ENCODE assay signal across 32 mouse cellular contexts in the genomic region with DNA sequence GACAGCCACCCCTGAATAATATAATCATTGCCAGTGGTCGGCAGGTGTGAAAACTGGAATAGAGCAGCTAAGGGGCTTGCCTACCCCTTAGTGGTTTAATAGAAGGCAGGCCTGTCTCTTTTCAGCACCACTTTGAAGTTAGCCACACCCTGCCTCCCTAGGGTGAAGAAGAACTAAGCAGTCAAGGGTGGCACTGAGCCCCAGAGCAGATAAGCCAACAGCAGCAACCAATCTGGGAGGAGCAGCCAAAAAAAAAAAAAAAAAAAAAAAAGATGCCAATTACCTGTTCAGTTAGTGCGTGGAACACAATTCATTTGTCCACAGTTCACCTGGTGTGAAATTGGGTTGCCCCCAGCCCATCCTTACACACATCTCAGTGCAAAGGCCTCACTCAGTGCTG. TPM values are rescaled to one million over a fixed set of nuclear protein-coding genes. Genes with fewer than 3 reads are reported as not detected.
A peak's percentile ranks its signal among the peaks of the same experiment; 100 is the strongest.
DNase-seq lines count a peak whose midpoint lies in the region; ATAC-seq and TF ChIP-seq lines count a peak whose summit lies in the region.
"Had no signal": no experiment of that assay in that cellular context is flagged by ENCODE, and none has a peak within 500 bp of the region (broad histone marks: within the 10 kb centered on the region; RNA-seq: fewer than 3 reads in every experiment).

No protein-coding gene starts in this region.

- ATAC-seq in liver, embryonic 16.5 days (ENCODE audit: low read depth), result peak; percentile 33
- ATAC-seq in hindbrain, postnatal 0 days, result no peak
- ATAC-seq: forebrain, embryonic 16.5 days had no signal

- no peak overlapping the region for H3K27ac ChIP-seq in CH12.LX (ENCODE audit: insufficient read depth, low read depth)
- peak overlapping the region; percentile 91 for H3K27ac ChIP-seq in liver, embryonic 16.5 days (ENCODE audit: low read length)
- no peak overlapping the region for H3K27ac ChIP-seq in hindbrain, postnatal 0 days
- H3K27ac ChIP-seq: embryonic facial prominence, embryonic 13.5 days; heart, embryonic 15.5 days; hindbrain, embryonic 13.5 days; layer of hippocampus, adult 2 months; midbrain, embryonic 10.5 days; neural tube, embryonic 15.5 days had no signal

- no peak for TF ChIP-seq POLR2A in CH12.LX (IDR thresholded peaks at IDR 0.05; ENCODE audit: low read depth, low read length)

- H3K79me2 ChIP-seq in CH12.LX (replicated peaks; ENCODE audit: control insufficient read depth, extremely low read depth, insufficient read depth, poor library complexity, severe bottlenecking), result no peaks in the 10 kb centered on the region

- in situ Hi-C loops in CH12.LX (cut with MboI; ENCODE audit: low pct_ligation_motif_present, low pct_unique_long_range_greater_than_20kb, low sequenced_read_pairs), result loop anchor here (5.0 to 10.0 kb wide), 2 partner anchors 36 to 178 kb away; no protein-coding TSS in a partner anchor

- H3K9ac ChIP-seq in CH12.LX (ENCODE audit: insufficient read depth, low read depth), result no peak overlapping the region
- H3K9ac ChIP-seq in liver, embryonic 16.5 days (ENCODE audit: low read depth, low read length), result no peak overlapping the region
- no peak overlapping the region for H3K9ac ChIP-seq in hindbrain, postnatal 0 days (replicated peaks; ENCODE audit: low read length)
- H3K9ac ChIP-seq: embryonic facial prominence, embryonic 13.5 days; heart, embryonic 15.5 days; hindbrain, embryonic 13.5 days; neural tube, embryonic 15.5 days had no signal

- no peak for TF ChIP-seq EP300 in CH12.LX (IDR thresholded peaks at IDR 0.05; ENCODE audit: low read length)

- H3K9me3 ChIP-seq in CH12.LX (replicated peaks; ENCODE audit: low read length), result peaks cover 3% of the 10 kb centered on the region
- H3K9me3 ChIP-seq in liver, embryonic 16.5 days (replicated peaks; ENCODE audit: control insufficient read depth, low read length), result no peaks in the 10 kb centered on the region
- H3K9me3 ChIP-seq in hindbrain, postnatal 0 days (ENCODE audit: low read length), result no peaks in the 10 kb centered on the region
- H3K9me3 ChIP-seq: embryonic facial prominence, embryonic 13.5 days; heart, embryonic 15.5 days; hindbrain, embryonic 13.5 days; midbrain, embryonic 10.5 days; neural tube, embryonic 15.5 days had no signal

- WGBS in liver, embryonic 16.5 days (ENCODE audit: insufficient replicate concordance), result 28% methylated on average over 2 of the region's 2 CpGs
- 76% methylated on average over 2 of the region's 2 CpGs for WGBS in hindbrain, postnatal 0 days

- DNase-seq in adrenal gland, postnatal 14 days, result peak; percentile 2
- DNase-seq in adrenal gland, adult 8-10 months, result no peak
- DNase-seq in CH12.LX (ENCODE audit: extremely low read depth), result no peak
- DNase-seq in liver, result peak; percentile 80
- DNase-seq in retina, embryonic 14.5 days (ENCODE audit: low spot score), result no peak
- DNase-seq in hindbrain, postnatal 0 days (ENCODE audit: low spot score), result no peak
- no peak for DNase-seq in gastrocnemius, postnatal 25 days
- DNase-seq: adrenal gland, postnatal 36 days; cerebellum, adult 18-20 months; cerebellum, postnatal 36 days; embryo, embryonic 11 days; gastrocnemius, postnatal 36 days; heart, postnatal 36 days; kidney, adult 8-10 months; kidney, postnatal 14 days; lung, adult 18-20 months; thymus, postnatal 14 days had no signal

- dilution Hi-C loops in CH12.LX (cut with MboI; ENCODE audit: extremely low pct_ligation_motif_present, extremely low pct_unique_long_range_greater_than_20kb, low sequenced_read_pairs), result no loop called here

- H3K4me2 ChIP-seq in CH12.LX (ENCODE audit: insufficient read depth, low read depth, poor library complexity, severe bottlenecking), result no peak overlapping the region
- H3K4me2 ChIP-seq in liver, embryonic 16.5 days (ENCODE audit: low read depth, low read length), result peak overlapping the region; percentile 52
- H3K4me2 ChIP-seq in hindbrain, postnatal 0 days (ENCODE audit: low read depth, low read length), result no peak overlapping the region
- H3K4me2 ChIP-seq: embryonic facial prominence, embryonic 13.5 days; heart, embryonic 15.5 days; hindbrain, embryonic 13.5 days; neural tube, embryonic 15.5 days had no signal

- no peak overlapping the region for H3K4me3 ChIP-seq in CH12.LX (replicated peaks in 1 of 3; ENCODE audit: low read depth in 2 of 3, low read length in 2 of 3, poor library complexity in 1 of 3)
- no peak overlapping the region for H3K4me3 ChIP-seq in liver, embryonic 16.5 days (ENCODE audit: low read depth, low read length)
- H3K4me3 ChIP-seq in hindbrain, postnatal 0 days (ENCODE audit: low read length), result no peak overlapping the region
- H3K4me3 ChIP-seq: embryonic facial prominence, embryonic 13.5 days; heart, embryonic 15.5 days; hindbrain, embryonic 13.5 days; layer of hippocampus, adult 2 months; midbrain, embryonic 10.5 days; neural tube, embryonic 15.5 days had no signal

- no peak for TF ChIP-seq RAD21 in CH12.LX (IDR thresholded peaks at IDR 0.05; ENCODE audit: low read depth, low read length)

- H3K36me3 ChIP-seq in CH12.LX (replicated peaks in 1 of 2; ENCODE audit: control insufficient read depth in 1 of 2, insufficient read depth in 1 of 2, low read length in 1 of 2), result no peaks in the 10 kb centered on the region
- peaks cover 3% of the 10 kb centered on the region for H3K36me3 ChIP-seq in liver, embryonic 16.5 days (ENCODE audit: control insufficient read depth, insufficient read depth)
- no peaks in the 10 kb centered on the region for H3K36me3 ChIP-seq in hindbrain, postnatal 0 days (ENCODE audit: insufficient read depth, low read length)
- H3K36me3 ChIP-seq: embryonic facial prominence, embryonic 13.5 days; heart, embryonic 15.5 days; hindbrain, embryonic 13.5 days; midbrain, embryonic 10.5 days; neural tube, embryonic 15.5 days had no signal

- TF ChIP-seq CTCF in CH12.LX (conservative IDR thresholded peaks at IDR 0.05 in 1 of 2, IDR thresholded peaks at IDR 0.05 in 1 of 2; ENCODE audit: low read depth in 2 of 2, low read length in 2 of 2), result no peak
- TF ChIP-seq CTCF in hindbrain, postnatal 0 days (IDR thresholded peaks at IDR 0.05; ENCODE audit: low read depth), result no peak

- H3K4me1 ChIP-seq in CH12.LX (ENCODE audit: control insufficient read depth in 1 of 2, insufficient read depth in 2 of 2), result peaks cover 13 to 22% of the 10 kb centered on the region in 2 experiments
- H3K4me1 ChIP-seq in liver, embryonic 16.5 days (ENCODE audit: control insufficient read depth, low read depth, low read length), result peaks cover 50% of the 10 kb centered on the region
- H3K4me1 ChIP-seq in hindbrain, postnatal 0 days (ENCODE audit: insufficient read depth, low read length), result 0 out of 2 replicates have a peak, but pooled peaks cover 6% of the 10 kb centered on the region

- peaks cover 15% of the 10 kb centered on the region for H3K27me3 ChIP-seq in CH12.LX (replicated peaks)
- H3K27me3 ChIP-seq in liver, embryonic 16.5 days (ENCODE audit: control insufficient read depth, insufficient read depth, low read depth, low read length), result no peaks in the 10 kb centered on the region
- 0 out of 2 replicates have a peak, but pooled peaks cover 5% of the 10 kb centered on the region for H3K27me3 ChIP-seq in hindbrain, postnatal 0 days (ENCODE audit: insufficient read depth, low read length)

TF ChIP-seq in CH12.LX, 34 proteins besides CTCF, POLR2A, EP300 and RAD21:
- peak; percentile 28; the same call in 1 of the 2 replicates for TF ChIP-seq ZNF384 (IDR thresholded peaks at IDR 0.05; ENCODE audit: low read depth, low read length)
- no peak for TF ChIP-seq TBP (conservative IDR thresholded peaks at IDR 0.05; ENCODE audit: low read depth, low read length)

RNA-seq across cellular contexts. Expression of a gene that starts 1.7 kb away (rescaled TPM):
- 172 and 203 TPM in 2 replicates for total RNA-seq in adrenal gland, postnatal 14 days (2021)
- 100 to 1,000 TPM in 3 of 4 experiments, 10 to 100 TPM in 1; 88.1 to 240 (median 162) TPM for total RNA-seq in adrenal gland, adult 8-10 months (2022)
- 1.6 and 2.2 TPM in 2 replicates for total RNA-seq in CH12.LX (2012; rRNA removed)
- 3.3 and 5.2 TPM in 2 replicates for total RNA-seq in CH12.LX (2014; rRNA removed)
- polyA plus RNA-seq in CH12.LX (2012; ENCODE audit: insufficient read length, low read depth), result 1.2 and 2.3 TPM in 2 replicates
- 237 and 262 TPM in 2 replicates for polyA plus RNA-seq in liver, embryonic 16.5 days (2015; fragmentation: Nextera tagmentation; extraction: Ambion mirVana)
- 68.6 and 74.4 TPM in 2 replicates for total RNA-seq in hindbrain, postnatal 0 days (2014; rRNA removed)
- 43.3 and 55.1 TPM in 2 replicates for polyA plus RNA-seq in hindbrain, postnatal 0 days (2015; fragmentation: Nextera tagmentation; extraction: Ambion mirVana)
- 10 to 100 TPM; 35.0 to 36.2 TPM for total RNA-seq in gastrocnemius, postnatal 25 days (2021)

RNA-seq across cellular contexts. Expression of a gene that starts 56.0 kb away (rescaled TPM):
- not detected in 2 replicates for total RNA-seq in adrenal gland, postnatal 14 days (2021)
- total RNA-seq in adrenal gland, adult 8-10 months (2022), result under 1 TPM in 1 of 4 experiments, not detected in 3; 0.12 TPM
- not detected in 2 replicates for total RNA-seq in CH12.LX (2012; rRNA removed)
- total RNA-seq in CH12.LX (2014; rRNA removed), result not detected in 2 replicates
- not detected in 2 replicates for polyA plus RNA-seq in CH12.LX (2012; ENCODE audit: insufficient read length, low read depth)
- not detected in 2 replicates for polyA plus RNA-seq in liver, embryonic 16.5 days (2015; fragmentation: Nextera tagmentation; extraction: Ambion mirVana)
- total RNA-seq in hindbrain, postnatal 0 days (2014; rRNA removed), result not detected in 2 replicates
- polyA plus RNA-seq in hindbrain, postnatal 0 days (2015; fragmentation: Nextera tagmentation; extraction: Ambion mirVana), result not detected in 2 replicates
- not detected for total RNA-seq in gastrocnemius, postnatal 25 days (2021)
- total RNA-seq: adrenal gland, postnatal 36 days; gastrocnemius, postnatal 36 days; heart, adult 8-10 months; heart, postnatal 36 days; layer of hippocampus, adult 2 months; layer of hippocampus, postnatal 25 days; midbrain, postnatal 0 days had no signal
- polyA plus RNA-seq: embryonic facial prominence, embryonic 13.5 days; forebrain, embryonic 16.5 days; heart, embryonic 15.5 days; hindbrain, embryonic 13.5 days; intestine, embryonic 14.5 days; limb, embryonic 11.5 days; midbrain, embryonic 10.5 days; neural tube, embryonic 15.5 days; small intestine, adult 2 months; stomach, embryonic 14.5 days had no signal

Comparison
In these comparisons a context has a peak if more than half of its experiments do, and no peak if none do; other contexts are left out.
1. DNase-seq: peak in adrenal gland, postnatal 14 days (single experiment) and liver (single experiment); none in adrenal gland, adult 8-10 months (single experiment), CH12.LX (single experiment), retina, embryonic 14.5 days (single experiment), hindbrain, postnatal 0 days (single experiment) and gastrocnemius, postnatal 25 days (single experiment).
2. RNA of a gene that starts 1.7 kb away (total RNA-seq): 88.1 to 240 TPM in adrenal gland, adult 8-10 months, 172 to 203 TPM in adrenal gland, postnatal 14 days, 68.6 to 74.4 TPM in hindbrain, postnatal 0 days and 35.0 to 36.2 TPM in gastrocnemius, postnatal 25 days; 1.6 to 5.2 TPM in CH12.LX; every median in the first group is over 4 times any median in the second.